Mouse (Mus musculus) adipocyte (in vitro differentiated cells): ENCODE results near the gene Dnaaf5.

Source experiments
- DNase-seq: peaks from one replicate; pipeline ENCODE4 v3.0.0-alpha.2; 2016; ENCODE audit warnings: low spot score

The Dnaaf5 gene

GRCm38 (mm10) chr5:139229716-139230115 lies 79.7 kb downstream of the Dnaaf5 start:
- no peak for DNase-seq

GRCm38 (mm10) chr5:139232083-139232482 lies 82.1 kb downstream of the Dnaaf5 start:
- no peak for DNase-seq

DNA sequence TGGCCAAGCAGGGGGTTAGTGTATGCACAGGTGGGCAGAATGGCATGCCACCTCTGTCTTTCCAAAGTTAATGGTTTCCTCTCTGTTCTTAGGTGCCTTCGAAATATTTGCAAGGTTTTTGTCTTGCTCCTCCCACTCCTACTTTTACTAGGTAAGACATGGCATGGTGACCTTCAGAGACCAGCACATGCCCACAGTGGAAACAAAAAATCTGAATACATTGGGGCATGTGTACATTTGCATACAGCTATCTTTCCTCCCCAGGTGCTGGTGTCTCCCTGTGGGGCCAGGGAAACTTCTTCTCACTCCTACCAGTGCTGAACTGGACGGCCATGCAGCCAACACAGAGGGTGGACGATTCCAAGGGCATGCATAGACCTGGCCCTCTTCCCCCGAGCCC lies 84.4 kb downstream of the Dnaaf5 start:
- no peak for DNase-seq
